Mouse (Mus musculus): ENCODE measurements around the gene Ripor1.

Ripor1 gene

GRCm38 (mm10) chr8:105606189-105607023 lies 1.4 kb downstream of the Ripor1 start:
- DNase-seq (ENCODE audit: low spot score), result peak; percentile 53

GRCm38 (mm10) chr8:105607062-105607461 lies 2.0 kb downstream of the Ripor1 start:
- DNase-seq (ENCODE audit: low spot score), result no peak

- DNase-seq (ENCODE audit: low spot score), result no peak
These were observed 2.6 kb downstream of the Ripor1 start for GRCm38 (mm10) chr8:105607684-105608083.

GRCm38 (mm10) chr8:105609355-105609754 lies 4.3 kb downstream of the Ripor1 start:
- DNase-seq (ENCODE audit: low spot score), result no peak

GRCm38 (mm10) chr8:105609771-105610170 lies 4.7 kb downstream of the Ripor1 start:
- DNase-seq (ENCODE audit: low spot score), result no peak

GRCm38 (mm10) chr8:105611836-105612235 lies 6.8 kb downstream of the Ripor1 start:
- DNase-seq (ENCODE audit: low spot score), result no peak

- peak; percentile 46 for DNase-seq (ENCODE audit: low spot score)
These were observed 8.0 kb downstream of the Ripor1 start for GRCm38 (mm10) chr8:105613037-105613436.

- peak; percentile 55 for DNase-seq (ENCODE audit: low spot score)
These were observed 8.9 kb downstream of the Ripor1 start for GRCm38 (mm10) chr8:105613830-105614511.

GRCm38 (mm10) chr8:105615942-105616341 lies 10.9 kb downstream of the Ripor1 start:
- no peak for DNase-seq (ENCODE audit: low spot score)

GRCm38 (mm10) chr8:105617451-105618278 lies 12.6 kb downstream of the Ripor1 start:
- DNase-seq (ENCODE audit: low spot score), result no peak

GRCm38 (mm10) chr8:105618279-105618634 lies 13.2 kb downstream of the Ripor1 start:
- no peak for DNase-seq (ENCODE audit: low spot score)

GRCm38 (mm10) chr8:105618892-105619591 lies 14.0 kb downstream of the Ripor1 start:
- no peak for DNase-seq (ENCODE audit: low spot score)

GRCm38 (mm10) chr8:105620211-105620610 lies 15.2 kb downstream of the Ripor1 start:
- DNase-seq (ENCODE audit: low spot score), result no peak

GRCm38 (mm10) chr8:105620946-105621720 lies 16.1 kb downstream of the Ripor1 start:
- no peak for DNase-seq (ENCODE audit: low spot score)

- DNase-seq (ENCODE audit: low spot score), result no peak
These were observed 16.8 kb downstream of the Ripor1 start for GRCm38 (mm10) chr8:105621841-105622240.

GRCm38 (mm10) chr8:105622421-105622920 lies 17.4 kb downstream of the Ripor1 start:
- DNase-seq (ENCODE audit: low spot score), result peak; percentile 94

GRCm38 (mm10) chr8:105623118-105623517 lies 18.1 kb downstream of the Ripor1 start:
- no peak for DNase-seq (ENCODE audit: low spot score)

GRCm38 (mm10) chr8:105623679-105624245 lies 18.7 kb downstream of the Ripor1 start:
- no peak for DNase-seq (ENCODE audit: low spot score)

- no peak for DNase-seq (ENCODE audit: low spot score)
These were observed 19.3 kb downstream of the Ripor1 start for GRCm38 (mm10) chr8:105624401-105624800.

- DNase-seq (ENCODE audit: low spot score), result no peak
These were observed 19.8 kb downstream of the Ripor1 start for GRCm38 (mm10) chr8:105624831-105625230.

- no peak for DNase-seq (ENCODE audit: low spot score)
These were observed 21.0 kb downstream of the Ripor1 start for GRCm38 (mm10) chr8:105626086-105626485.

All from urinary bladder, postnatal 25 days (tissue).